Mouse (Mus musculus): ENCODE data around the gene Serpina1b.
"Not testable (repeated sequence)": the region's sequence is repeated elsewhere in the genome, so short reads cannot be mapped to it uniquely, and the experiment has no call there.

Serpina1b gene

GRCm38 (mm10) chr12:103700144-103700750 lies 129.9 kb downstream of the Serpina1b start:
- DNase-seq (ENCODE audit: low spot score in 2 of 2), result no peak

- no peak for DNase-seq (ENCODE audit: low spot score in 2 of 2)
Observed at GRCm38 (mm10) chr12:103695429-103695828, 134.7 kb downstream of the Serpina1b start, which contains the start of gene Serpina1f. Gene Serpina1f (minus strand): TSS chr12:103695529.

- DNase-seq (ENCODE audit: low spot score in 2 of 2), result no peak
Observed at GRCm38 (mm10) chr12:103688221-103688814, 141.9 kb downstream of the Serpina1b start.

- no peak for DNase-seq (ENCODE audit: low spot score in 2 of 2)
Observed at GRCm38 (mm10) chr12:103687021-103687420, 143.2 kb downstream of the Serpina1b start.

GRCm38 (mm10) chr12:103686050-103686449 lies 144.1 kb downstream of the Serpina1b start:
- no peak for DNase-seq (ENCODE audit: low spot score in 2 of 2)

- no peak for DNase-seq (ENCODE audit: low spot score in 2 of 2)
Observed at GRCm38 (mm10) chr12:103685386-103685785, 144.8 kb downstream of the Serpina1b start.

GRCm38 (mm10) chr12:103683775-103684174 lies 146.4 kb downstream of the Serpina1b start:
- DNase-seq (ENCODE audit: low spot score in 2 of 2), result no peak

GRCm38 (mm10) chr12:103681739-103682138 lies 148.4 kb downstream of the Serpina1b start:
- no peak for DNase-seq (ENCODE audit: low spot score in 2 of 2)

GRCm38 (mm10) chr12:103681169-103681568 lies 149.0 kb downstream of the Serpina1b start:
- no peak for DNase-seq (ENCODE audit: low spot score in 2 of 2)

- DNase-seq (ENCODE audit: low spot score in 2 of 2), result not testable (repeated sequence)
Observed at GRCm38 (mm10) chr12:103679853-103680252, 150.3 kb downstream of the Serpina1b start.

All from urinary bladder, postnatal 4 days (tissue).